In genomic region chr11:6275094-6275484, GRCm38 (mm10) we compare ENCODE assay signal across 9 mouse cellular contexts. TPM values are rescaled to one million over a fixed set of nuclear protein-coding genes. Genes with fewer than 3 reads are reported as not detected.
A peak's percentile ranks its signal among the peaks of the same experiment; 100 is the strongest.
DNase-seq lines count a peak whose midpoint lies in the region; ATAC-seq lines count a peak whose summit lies in the region.
"Had no signal": no experiment of that assay in that cellular context is flagged by ENCODE, and none has a peak within 500 bp of the region (broad histone marks: within the 10 kb centered on the region; RNA-seq: fewer than 3 reads in every experiment).

No protein-coding gene starts in this region.

- 23% methylated on average over 7 of the region's 7 CpGs for WGBS in forebrain, embryonic 14.5 days
- 28% methylated on average over 7 of the region's 7 CpGs for WGBS in limb, embryonic 15.5 days
- 22% methylated on average over 7 of the region's 7 CpGs for WGBS in stomach, embryonic 16.5 days

- H3K9me3 ChIP-seq in megakaryocyte, embryonic 14.5 days, result peaks cover 5% of the 10 kb centered on the region
- H3K9me3 ChIP-seq in forebrain, embryonic 14.5 days (replicated peaks; ENCODE audit: control insufficient read depth, low read length), result no peaks in the 10 kb centered on the region
- no peaks in the 10 kb centered on the region for H3K9me3 ChIP-seq in limb, embryonic 15.5 days
- H3K9me3 ChIP-seq in stomach, embryonic 16.5 days (replicated peaks; ENCODE audit: control insufficient read depth, low read length), result no peaks in the 10 kb centered on the region

- H3K27me3 ChIP-seq in megakaryocyte, embryonic 14.5 days (replicated peaks), result no peaks in the 10 kb centered on the region
- no peaks in the 10 kb centered on the region for H3K27me3 ChIP-seq in forebrain, embryonic 14.5 days (replicated peaks; ENCODE audit: control insufficient read depth, insufficient read depth, low read length)
- no peaks in the 10 kb centered on the region for H3K27me3 ChIP-seq in limb, embryonic 15.5 days
- no peaks in the 10 kb centered on the region for H3K27me3 ChIP-seq in stomach, embryonic 16.5 days (ENCODE audit: control insufficient read depth, insufficient read depth, low read length)

- H3K4me3 ChIP-seq in megakaryocyte, embryonic 14.5 days (replicated peaks), result peak overlapping the region; percentile 96
- peak overlapping the region; percentile 74 for H3K4me3 ChIP-seq in forebrain, embryonic 14.5 days (ENCODE audit: low read depth, low read length)
- H3K4me3 ChIP-seq in limb, embryonic 15.5 days, result peak overlapping the region; percentile 80
- H3K4me3 ChIP-seq in stomach, embryonic 16.5 days (replicated peaks; ENCODE audit: low read length), result peak overlapping the region; percentile 91

- peak overlapping the region; percentile 87 for H3K9ac ChIP-seq in forebrain, embryonic 14.5 days (ENCODE audit: low read length)
- H3K9ac ChIP-seq in limb, embryonic 15.5 days, result peak overlapping the region; percentile 90
- peak overlapping the region; percentile 74 for H3K9ac ChIP-seq in stomach, embryonic 16.5 days (ENCODE audit: low read length)

- peaks cover 29% of the 10 kb centered on the region for H3K4me1 ChIP-seq in megakaryocyte, embryonic 14.5 days
- peaks cover 20% of the 10 kb centered on the region for H3K4me1 ChIP-seq in forebrain, embryonic 14.5 days (ENCODE audit: control insufficient read depth, insufficient read depth, low read length)
- peaks cover 14% of the 10 kb centered on the region for H3K4me1 ChIP-seq in limb, embryonic 15.5 days
- H3K4me1 ChIP-seq in stomach, embryonic 16.5 days (ENCODE audit: control insufficient read depth, insufficient read depth, low read length), result peaks cover 18% of the 10 kb centered on the region

- H3K27ac ChIP-seq in forebrain, embryonic 14.5 days (ENCODE audit: low read depth, low read length), result peak overlapping the region; percentile 86
- peak overlapping the region; percentile 47; the same call in 1 of the 2 replicates for H3K27ac ChIP-seq in limb, embryonic 15.5 days
- H3K27ac ChIP-seq in stomach, embryonic 16.5 days (ENCODE audit: low read length), result no peak overlapping the region; the same call in 1 of the 2 replicates

- ATAC-seq in megakaryocyte, adult 5-6 weeks (ENCODE audit: poor library complexity, severe bottlenecking), result no peak
- ATAC-seq in forebrain, embryonic 14.5 days, result peak; percentile 32; the same call in 1 of the 2 replicates
- ATAC-seq in limb, embryonic 15.5 days (ENCODE audit: insufficient number of reproducible peaks, low FRiP score, low TSS enrichment, low read depth), result no peak
- no peak for ATAC-seq in stomach, embryonic 16.5 days (ENCODE audit: insufficient read depth, low FRiP score)

- peaks cover 26% of the 10 kb centered on the region for H3K36me3 ChIP-seq in megakaryocyte, embryonic 14.5 days (replicated peaks; ENCODE audit: low read length)
- peaks cover 26% of the 10 kb centered on the region for H3K36me3 ChIP-seq in forebrain, embryonic 14.5 days (ENCODE audit: control insufficient read depth, insufficient read depth, low read length)
- H3K36me3 ChIP-seq in limb, embryonic 15.5 days, result peaks cover 18% of the 10 kb centered on the region
- H3K36me3 ChIP-seq in stomach, embryonic 16.5 days (ENCODE audit: control insufficient read depth, insufficient read depth, low read length), result peaks cover 8% of the 10 kb centered on the region; the same call in 1 of the 2 replicates

- DNase-seq in forebrain, embryonic 14.5 days (ENCODE audit: low spot score), result no peak
- DNase-seq in cerebellum, adult 18-20 months, result no peak
- DNase-seq in gastrocnemius, postnatal 4 days (ENCODE audit: low spot score in 2 of 2), result no peak

- H3K4me2 ChIP-seq in forebrain, embryonic 14.5 days (ENCODE audit: low read length), result peak overlapping the region; percentile 97
- peak overlapping the region; percentile 81 for H3K4me2 ChIP-seq in limb, embryonic 15.5 days
- peak overlapping the region; percentile 93 for H3K4me2 ChIP-seq in stomach, embryonic 16.5 days (ENCODE audit: low read depth, low read length)

RNA-seq across cellular contexts. Expression of gene Tmed4, which starts 0.4 kb away (rescaled TPM):
- polyA plus RNA-seq in megakaryocyte, embryonic 14.5 days (2012; ENCODE audit: insufficient read depth, low replicate concordance), result 2.5 and 33.8 TPM in 2 replicates
- total RNA-seq in megakaryocyte, adult 5-6 weeks (2015), result 34.8 and 40.1 TPM in 2 replicates
- 35.1 and 35.8 TPM in 2 replicates for total RNA-seq in megakaryocyte, adult 5-6 weeks (2017)
- polyA plus RNA-seq in forebrain, embryonic 14.5 days (2014; fragmentation: Nextera tagmentation; extraction: Ambion mirVana), result 171 and 172 TPM in 2 replicates
- polyA plus RNA-seq in limb, embryonic 15.5 days (2015; fragmentation: Nextera tagmentation; extraction: Ambion mirVana), result 104 and 106 TPM in 2 replicates
- 119 and 122 TPM in 2 replicates for polyA plus RNA-seq in stomach, embryonic 16.5 days (2015; fragmentation: Nextera tagmentation; extraction: Ambion mirVana)
- total RNA-seq in gastrocnemius, postnatal 4 days (2021), result 10 to 100 TPM; 70.1 to 72.9 TPM

RNA-seq across cellular contexts. Expression of gene Ddx56, which starts 7.5 kb away (rescaled TPM):
- 6.2 and 7.6 TPM in 2 replicates for polyA plus RNA-seq in megakaryocyte, embryonic 14.5 days (2012; ENCODE audit: insufficient read depth, low replicate concordance)
- 11.9 and 14.0 TPM in 2 replicates for total RNA-seq in megakaryocyte, adult 5-6 weeks (2015)
- 12.8 and 12.9 TPM in 2 replicates for total RNA-seq in megakaryocyte, adult 5-6 weeks (2017)
- polyA plus RNA-seq in forebrain, embryonic 14.5 days (2014; fragmentation: Nextera tagmentation; extraction: Ambion mirVana), result 84.3 and 91.7 TPM in 2 replicates
- 81.0 and 91.8 TPM in 2 replicates for polyA plus RNA-seq in limb, embryonic 15.5 days (2015; fragmentation: Nextera tagmentation; extraction: Ambion mirVana)
- polyA plus RNA-seq in stomach, embryonic 16.5 days (2015; fragmentation: Nextera tagmentation; extraction: Ambion mirVana), result 85.2 and 87.6 TPM in 2 replicates
- 10 to 100 TPM; 35.1 to 40.9 TPM for total RNA-seq in gastrocnemius, postnatal 4 days (2021)

RNA-seq across cellular contexts. Expression of gene Ogdh, which starts 16.3 kb away (rescaled TPM):
- polyA plus RNA-seq in megakaryocyte, embryonic 14.5 days (2012; ENCODE audit: insufficient read depth, low replicate concordance), result 19.3 and 34.8 TPM in 2 replicates
- 92.5 and 99.3 TPM in 2 replicates for total RNA-seq in megakaryocyte, adult 5-6 weeks (2015)
- total RNA-seq in megakaryocyte, adult 5-6 weeks (2017), result 74.2 and 90.3 TPM in 2 replicates
- polyA plus RNA-seq in forebrain, embryonic 14.5 days (2014; fragmentation: Nextera tagmentation; extraction: Ambion mirVana), result 54.8 and 72.0 TPM in 2 replicates
- polyA plus RNA-seq in limb, embryonic 15.5 days (2015; fragmentation: Nextera tagmentation; extraction: Ambion mirVana), result 91.4 and 101 TPM in 2 replicates
- 134 and 137 TPM in 2 replicates for polyA plus RNA-seq in stomach, embryonic 16.5 days (2015; fragmentation: Nextera tagmentation; extraction: Ambion mirVana)
- 100 to 1,000 TPM; 340 to 351 TPM for total RNA-seq in gastrocnemius, postnatal 4 days (2021)

RNA-seq across cellular contexts. Expression of gene Npc1l1, which starts 45.1 kb away (rescaled TPM):
- not detected in 2 replicates for polyA plus RNA-seq in megakaryocyte, embryonic 14.5 days (2012; ENCODE audit: insufficient read depth, low replicate concordance)
- not detected in 2 replicates for total RNA-seq in megakaryocyte, adult 5-6 weeks (2015)
- not detected in 2 replicates for total RNA-seq in megakaryocyte, adult 5-6 weeks (2017)
- polyA plus RNA-seq in forebrain, embryonic 14.5 days (2014; fragmentation: Nextera tagmentation; extraction: Ambion mirVana), result 0.05 TPM in 1 of 2 replicates, not detected in the other
- 0.07 and 0.13 TPM in 2 replicates for polyA plus RNA-seq in limb, embryonic 15.5 days (2015; fragmentation: Nextera tagmentation; extraction: Ambion mirVana)
- 3.5 and 3.8 TPM in 2 replicates for polyA plus RNA-seq in stomach, embryonic 16.5 days (2015; fragmentation: Nextera tagmentation; extraction: Ambion mirVana)
- total RNA-seq in gastrocnemius, postnatal 4 days (2021), result under 1 TPM; 0.05 to 0.12 TPM
- total RNA-seq: adrenal gland, postnatal 10 days; hematopoietic stem cell, adult 5-6 weeks had no signal
